Mouse (Mus musculus) limb, embryonic 14.5 days (tissue): ENCODE data around the gene Ptk6. TPM values are rescaled to one million over a fixed set of nuclear protein-coding genes. Genes with fewer than 3 reads are reported as not detected.
A peak's percentile ranks its signal among the peaks of the same experiment; 100 is the strongest.

Experiments
- ATAC-seq: fragments of 200-750 bp; cut with Nextera tagmentation; 2 replicates; pipeline ENCODE4 v1.8.0; 2017; ENCODE audit warnings: low read depth, moderate number of reproducible peaks, moderate TSS enrichment; ENCODE audit not compliant: low FRiP score
- DNase-seq: peaks from one replicate; pipeline ENCODE4 v3.0.0-alpha.2; 2015; ENCODE audit warnings: low spot score
- H3K27ac ChIP-seq: fragments of 300-500 bp; sonication (generic); replicated peaks from 2 replicates; pipeline ENCODE4 v1.5.1; 2014; ENCODE audit warnings: low read depth, mild to moderate bottlenecking, low read length, moderate library complexity, mixed read lengths
- H3K27me3 ChIP-seq: fragments of 300-500 bp; sonication (generic); 2 replicates; pipeline ENCODE4 v1.6.1; 2014; ENCODE audit warnings: low read length, mixed read lengths; ENCODE audit not compliant: control insufficient read depth, insufficient read depth
- H3K36me3 ChIP-seq: fragments of 300-500 bp; sonication (generic); 2 replicates; pipeline ENCODE4 v1.6.1; 2014; ENCODE audit warnings: mild to moderate bottlenecking, low read length, moderate library complexity, mixed read lengths; ENCODE audit not compliant: control insufficient read depth, insufficient read depth
- H3K4me1 ChIP-seq: fragments of 300-500 bp; sonication (generic); 2 replicates; pipeline ENCODE4 v1.6.1; 2014; ENCODE audit warnings: antibody characterized with exemption, low read length, mixed read lengths; ENCODE audit not compliant: control insufficient read depth, insufficient read depth
- H3K4me2 ChIP-seq: fragments of 300-500 bp; sonication (generic); replicated peaks from 2 replicates; pipeline ENCODE4 v1.6.1; 2014; ENCODE audit warnings: low read depth, mild to moderate bottlenecking, low read length, moderate library complexity; ENCODE audit not compliant: severe bottlenecking
- H3K4me3 ChIP-seq: fragments of 300-500 bp; sonication (generic); replicated peaks from 2 replicates; pipeline ENCODE4 v1.5.1; 2014; ENCODE audit warnings: low read length
- H3K9ac ChIP-seq: fragments of 300-500 bp; sonication (generic); 2 replicates; pipeline ENCODE4 v1.6.1; 2014; ENCODE audit warnings: mild to moderate bottlenecking, low read depth, low read length, moderate library complexity; ENCODE audit not compliant: severe bottlenecking
- H3K9me3 ChIP-seq: fragments of 300-500 bp; sonication (generic); 2 replicates; pipeline ENCODE4 v1.6.1; 2016; ENCODE audit warnings: low read length; ENCODE audit not compliant: control insufficient read depth
- POLR2A ChIP-seq: fragments of 200-500 bp; IDR thresholded peaks from 2 replicates; pipeline ENCODE4 v1.8.0; 2012; ENCODE audit warnings: inconsistent platforms, mild to moderate bottlenecking, moderate library complexity, borderline replicate concordance; ENCODE audit not compliant: insufficient read depth, insufficient read length; ENCODE audit errors: extremely low read depth
- WGBS: fragments of 180-500 bp; shearing (Covaris S2); extraction: QIAGEN DNeasy Blood & Tissue Kit; methylation state at CpG from one replicate; pipeline ENCODE4 v1.1.7; 2014; 5-methylcytosine and 5-hydroxymethylcytosine counted together
- polyA plus RNA-seq, 2 experiments: library from polyadenylated mRNA; depleted of rRNA in 1 of 2; stranded (reverse) in 1 of 2; unstranded in 1 of 2; fragments of >200 nt; fragmentation: Nextera tagmentation in 1 of 2; extraction: Ambion mirVana in 1 of 2; gene quantifications; 2 replicates each; pipeline versions ENCODE4 v1.2.1 to v1.2.3; 2012 to 2014

Ptk6 gene
- polyA plus RNA-seq, 2 experiments: 0.10 to 0.19 TPM

- H3K9me3 ChIP-seq: no peaks in the 10 kb centered on the region
- ATAC-seq (no peak), DNase-seq (no peak)
- no peaks in the 10 kb centered on the region for H3K4me1 ChIP-seq
- no peaks in the 10 kb centered on the region for H3K36me3 ChIP-seq
- no peak overlapping the region for H3K4me2 ChIP-seq
- 92% methylated on average over 1 of the region's 1 CpGs for WGBS
- H3K27me3 ChIP-seq: peaks cover 52% of the 10 kb centered on the region
- no peak for TF ChIP-seq POLR2A
- no peak overlapping the region for H3K4me3 ChIP-seq
- H3K27ac ChIP-seq: no peak overlapping the region
- no peak overlapping the region for H3K9ac ChIP-seq
Observed at GRCm38 (mm10) chr2:181153131-181153530, 49.5 kb downstream of the Ptk6 start.

GRCm38 (mm10) chr2:181152701-181153100 lies 49.9 kb downstream of the Ptk6 start:
- no peak for ATAC-seq

GRCm38 (mm10) chr2:181150281-181150680 lies 52.3 kb downstream of the Ptk6 start:
- no peak overlapping the region for H3K27ac ChIP-seq
- no peaks in the 10 kb centered on the region for H3K36me3 ChIP-seq
- H3K4me3 ChIP-seq: no peak overlapping the region
- H3K27me3 ChIP-seq: peaks cover 30% of the 10 kb centered on the region
- WGBS: 69% methylated on average over 6 of the region's 6 CpGs
- no peak overlapping the region for H3K9ac ChIP-seq
- ATAC-seq (no peak), DNase-seq (no peak)
- no peak for TF ChIP-seq POLR2A
- peaks cover 4% of the 10 kb centered on the region; the same call in 1 of the 2 replicates for H3K4me1 ChIP-seq
- no peaks in the 10 kb centered on the region for H3K9me3 ChIP-seq
- H3K4me2 ChIP-seq: no peak overlapping the region

More at GRCm38 (mm10) chr2:181152701-181153100, 49.9 kb downstream of the Ptk6 start:
- H3K4me2 ChIP-seq: no peak overlapping the region
- H3K27ac ChIP-seq: no peak overlapping the region
- no peak for DNase-seq
- peaks cover 48% of the 10 kb centered on the region for H3K27me3 ChIP-seq
- no peaks in the 10 kb centered on the region for H3K4me1 ChIP-seq
- 92% methylated on average over 17 of the region's 17 CpGs for WGBS
- H3K9ac ChIP-seq: no peak overlapping the region
- no peak overlapping the region for H3K4me3 ChIP-seq
- H3K9me3 ChIP-seq: no peaks in the 10 kb centered on the region
- TF ChIP-seq POLR2A: no peak
- H3K36me3 ChIP-seq: no peaks in the 10 kb centered on the region

- WGBS: 13% methylated on average over 31 of the region's 31 CpGs
- DNase-seq (no peak), ATAC-seq (no peak)
- peaks cover 24% of the 10 kb centered on the region; the same call in 1 of the 2 replicates for H3K27me3 ChIP-seq
- no peaks in the 10 kb centered on the region for H3K9me3 ChIP-seq
- H3K4me3 ChIP-seq: peak overlapping the region; percentile 43
- H3K36me3 ChIP-seq: no peaks in the 10 kb centered on the region
- no peak overlapping the region for H3K27ac ChIP-seq
- no peak for TF ChIP-seq POLR2A
- peaks cover 4% of the 10 kb centered on the region; the same call in 1 of the 2 replicates for H3K4me1 ChIP-seq
- H3K9ac ChIP-seq: peak overlapping the region; percentile 3; the same call in 1 of the 2 replicates
- H3K4me2 ChIP-seq: peak overlapping the region; percentile 76
Observed at GRCm38 (mm10) chr2:181148318-181148955, 54.2 kb downstream of the Ptk6 start.

GRCm38 (mm10) chr2:181147546-181148317 lies 54.9 kb downstream of the Ptk6 start:
- Histone ChIP-seq H3K36me3 (no peaks in the 10 kb centered on the region), H3K9me3 (no peaks in the 10 kb centered on the region), H3K27me3 (peaks cover 24% of the 10 kb centered on the region; the same call in 1 of the 2 replicates), H3K4me1 (peaks cover 4% of the 10 kb centered on the region; the same call in 1 of the 2 replicates), H3K27ac (no peak overlapping the region), H3K9ac (peak overlapping the region; percentile 3; the same call in 1 of the 2 replicates), H3K4me3 (peak overlapping the region; percentile 43), H3K4me2 (peak overlapping the region; percentile 76)
- under 1% methylated on average over 39 of the region's 61 CpGs for WGBS
- DNase-seq: peak; percentile 62
- no peak for TF ChIP-seq POLR2A
- peak; percentile 63; the same call in 1 of the 2 replicates for ATAC-seq
